Mouse (Mus musculus): ENCODE measurements around the gene Habp2. TPM values are rescaled to one million over a fixed set of nuclear protein-coding genes. Genes with fewer than 3 reads are reported as not detected.
A peak's percentile ranks its signal among the peaks of the same experiment; 100 is the strongest.

Gene Habp2
- not detected in 2 replicates for polyA plus RNA-seq (2014; fragmentation: Nextera tagmentation; extraction: Ambion mirVana)

DNA sequence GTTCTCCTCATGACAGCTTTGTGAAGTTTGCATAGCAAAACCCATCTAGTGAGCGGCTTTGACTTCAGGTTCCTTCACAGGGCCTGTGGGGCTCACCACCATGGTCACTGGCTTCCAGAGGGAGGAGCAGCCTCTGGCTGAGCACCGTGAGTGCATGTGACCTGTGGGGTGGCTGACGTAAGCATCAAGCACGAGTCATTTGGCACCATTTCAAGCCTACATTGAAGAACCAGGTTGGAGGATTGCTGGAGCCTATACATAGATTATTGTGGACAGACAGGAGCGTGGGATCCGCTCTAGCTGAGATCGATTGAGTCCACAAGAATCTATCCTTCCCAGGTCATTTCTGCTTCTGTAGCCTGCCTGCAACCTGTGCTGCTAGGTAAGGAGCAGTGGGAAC lies at the start of gene Habp2:
Gene Habp2 (plus strand): TSS at position 272 of the 400 bp plus-strand sequence.
- no peaks in the 10 kb centered on the region for H3K9me3 ChIP-seq (ENCODE audit: control insufficient read depth, low read length)
- no peaks in the 10 kb centered on the region for H3K36me3 ChIP-seq (replicated peaks; ENCODE audit: control insufficient read depth, insufficient read depth)
- H3K4me1 ChIP-seq (replicated peaks; ENCODE audit: control insufficient read depth, insufficient read depth, low read length), result peaks cover 3% of the 10 kb centered on the region; the same call in 1 of the 2 replicates
- no peak within 1 kb of the TSS for H3K4me3 ChIP-seq (replicated peaks; ENCODE audit: low read length)
- ATAC-seq (ENCODE audit: low FRiP score) (no peak), DNase-seq (ENCODE audit: low spot score) (no peak)
- H3K27ac ChIP-seq, result no peak within 1 kb of the TSS
- no peak within 1 kb of the TSS for H3K9ac ChIP-seq
- H3K4me2 ChIP-seq (replicated peaks), result no peak within 1 kb of the TSS
- H3K27me3 ChIP-seq (ENCODE audit: control insufficient read depth, insufficient read depth, low read length), result no peaks in the 10 kb centered on the region
- WGBS, result 81% methylated on average over 7 of the region's 7 CpGs

DNA sequence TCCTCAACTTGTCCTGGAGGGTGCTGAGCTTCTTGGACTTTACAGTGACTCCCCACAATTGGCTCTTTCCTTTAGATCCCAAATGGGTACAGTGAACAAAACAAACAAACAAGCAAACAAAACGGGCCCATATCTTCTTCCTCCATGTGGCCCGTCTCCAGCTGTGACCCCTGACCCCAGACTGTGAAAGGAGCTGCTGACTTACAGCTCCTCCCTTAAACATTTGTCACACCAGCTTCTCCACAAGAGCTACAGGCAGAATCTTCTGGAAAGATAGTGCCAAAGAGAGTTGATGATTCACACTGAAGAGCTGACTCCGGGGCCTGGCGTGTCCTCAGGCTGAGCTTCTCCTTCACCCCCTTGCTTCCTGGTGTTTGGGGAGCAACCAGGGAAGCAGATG lies 48.4 kb upstream of the Habp2 start:
- Histone ChIP-seq H3K4me2 (replicated peaks) (no peak overlapping the region), H3K9ac (no peak overlapping the region), H3K4me1 (replicated peaks; ENCODE audit: control insufficient read depth, insufficient read depth, low read length) (no peaks in the 10 kb centered on the region), H3K27me3 (ENCODE audit: control insufficient read depth, insufficient read depth, low read length) (no peaks in the 10 kb centered on the region), H3K4me3 (replicated peaks; ENCODE audit: low read length) (no peak overlapping the region), H3K9me3 (ENCODE audit: control insufficient read depth, low read length) (no peaks in the 10 kb centered on the region), H3K36me3 (replicated peaks; ENCODE audit: control insufficient read depth, insufficient read depth) (no peaks in the 10 kb centered on the region), H3K27ac (no peak overlapping the region)
- DNase-seq (ENCODE audit: low spot score) (no peak), ATAC-seq (ENCODE audit: low FRiP score) (no peak)
- 69% methylated on average over 4 of the region's 4 CpGs for WGBS

DNA sequence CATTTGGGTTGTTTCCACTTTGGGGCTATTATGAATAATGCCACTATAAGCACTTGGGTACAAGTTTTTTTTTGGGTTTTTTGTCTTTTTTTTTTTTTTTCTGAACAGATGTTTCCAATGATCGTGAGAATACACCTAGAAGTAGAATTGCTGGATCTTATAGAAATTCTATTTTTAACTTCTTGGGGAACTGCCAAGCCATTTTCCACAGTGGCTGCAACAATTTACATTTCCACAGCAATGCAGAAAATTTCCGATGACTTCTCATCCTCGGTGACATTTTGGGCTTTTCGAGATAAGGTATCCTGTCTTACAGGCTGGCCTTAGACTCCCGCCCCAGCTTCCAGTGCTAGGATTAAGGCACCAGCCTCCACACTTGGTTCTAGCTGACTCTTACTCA lies 41.7 kb upstream of the Habp2 start:
- ATAC-seq (ENCODE audit: low FRiP score), result no peak

DNA sequence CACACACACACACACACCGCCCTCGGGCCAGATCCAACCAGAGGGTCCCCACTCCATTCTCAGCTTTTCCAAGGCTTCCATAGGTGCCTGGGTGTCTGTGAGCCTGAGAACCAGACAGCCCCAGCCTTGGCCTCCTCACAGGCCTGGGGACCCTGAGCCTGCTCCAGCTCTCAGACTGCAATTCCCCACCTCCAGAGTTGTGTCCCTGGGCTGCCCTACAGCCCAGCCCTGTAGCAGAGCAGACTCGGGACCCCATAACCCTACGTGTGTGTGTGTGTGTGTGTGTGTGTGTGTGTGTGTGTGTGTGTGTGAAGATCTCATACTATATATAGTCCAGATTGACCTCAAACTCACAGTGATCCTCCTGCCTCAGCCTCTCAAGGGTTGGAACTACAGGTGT lies 34.1 kb upstream of the Habp2 start:
- ATAC-seq (ENCODE audit: low FRiP score) (no peak), DNase-seq (ENCODE audit: low spot score) (no peak)
- no peak overlapping the region for H3K4me3 ChIP-seq (replicated peaks; ENCODE audit: low read length)
- H3K36me3 ChIP-seq (replicated peaks; ENCODE audit: control insufficient read depth, insufficient read depth), result no peaks in the 10 kb centered on the region
- H3K4me1 ChIP-seq (replicated peaks; ENCODE audit: control insufficient read depth, insufficient read depth, low read length), result no peaks in the 10 kb centered on the region
- H3K27me3 ChIP-seq (ENCODE audit: control insufficient read depth, insufficient read depth, low read length), result no peaks in the 10 kb centered on the region
- no peak overlapping the region for H3K27ac ChIP-seq
- no peaks in the 10 kb centered on the region for H3K9me3 ChIP-seq (ENCODE audit: control insufficient read depth, low read length)
- no peak overlapping the region for H3K9ac ChIP-seq
- H3K4me2 ChIP-seq (replicated peaks), result no peak overlapping the region
- 87% methylated on average over 4 of the region's 4 CpGs for WGBS

More for the DNA sequence above, 41.7 kb upstream of the Habp2 start:
- H3K36me3 ChIP-seq (replicated peaks; ENCODE audit: control insufficient read depth, insufficient read depth), result no peaks in the 10 kb centered on the region
- 0 out of 2 replicates have a peak, but pooled peaks cover 6% of the 10 kb centered on the region for H3K9me3 ChIP-seq (ENCODE audit: control insufficient read depth, low read length)
- WGBS, result 88% methylated on average over 5 of the region's 5 CpGs
- H3K4me3 ChIP-seq (replicated peaks; ENCODE audit: low read length), result no peak overlapping the region
- H3K27ac ChIP-seq, result no peak overlapping the region
- no peak for DNase-seq (ENCODE audit: low spot score)
- H3K9ac ChIP-seq, result no peak overlapping the region
- H3K4me2 ChIP-seq (replicated peaks), result no peak overlapping the region
- no peaks in the 10 kb centered on the region for H3K27me3 ChIP-seq (ENCODE audit: control insufficient read depth, insufficient read depth, low read length)
- H3K4me1 ChIP-seq (replicated peaks; ENCODE audit: control insufficient read depth, insufficient read depth, low read length), result no peaks in the 10 kb centered on the region

DNA sequence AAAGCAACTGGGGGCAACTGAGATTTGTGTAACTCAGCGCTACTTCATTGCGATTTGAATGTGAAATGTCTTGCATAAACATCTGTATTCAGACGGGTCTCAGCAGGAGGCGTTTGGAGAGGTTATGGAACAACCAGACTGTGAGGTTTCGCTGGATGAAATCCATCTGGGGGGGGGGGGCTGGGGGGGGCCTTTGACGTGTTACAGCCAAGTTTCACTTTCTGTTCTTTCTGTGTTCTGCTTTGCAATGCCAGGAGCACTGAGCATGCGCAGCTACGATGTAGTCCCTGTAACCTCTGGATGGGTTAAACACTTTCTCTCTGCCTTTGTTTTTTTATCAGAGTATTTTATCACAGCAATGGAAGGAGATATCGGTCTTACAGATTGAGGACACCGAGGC lies 33.7 kb upstream of the Habp2 start:
- no peak for DNase-seq (ENCODE audit: low spot score)
- no peak overlapping the region for H3K4me2 ChIP-seq (replicated peaks)
- H3K36me3 ChIP-seq (replicated peaks; ENCODE audit: control insufficient read depth, insufficient read depth), result no peaks in the 10 kb centered on the region
- ATAC-seq (ENCODE audit: low FRiP score), result no peak
- no peak overlapping the region for H3K27ac ChIP-seq
- no peaks in the 10 kb centered on the region for H3K9me3 ChIP-seq (ENCODE audit: control insufficient read depth, low read length)
- H3K4me1 ChIP-seq (replicated peaks; ENCODE audit: control insufficient read depth, insufficient read depth, low read length), result no peaks in the 10 kb centered on the region
- H3K9ac ChIP-seq, result no peak overlapping the region
- H3K27me3 ChIP-seq (ENCODE audit: control insufficient read depth, insufficient read depth, low read length), result no peaks in the 10 kb centered on the region
- no peak overlapping the region for H3K4me3 ChIP-seq (replicated peaks; ENCODE audit: low read length)
- 77% methylated on average over 10 of the region's 10 CpGs for WGBS

DNA sequence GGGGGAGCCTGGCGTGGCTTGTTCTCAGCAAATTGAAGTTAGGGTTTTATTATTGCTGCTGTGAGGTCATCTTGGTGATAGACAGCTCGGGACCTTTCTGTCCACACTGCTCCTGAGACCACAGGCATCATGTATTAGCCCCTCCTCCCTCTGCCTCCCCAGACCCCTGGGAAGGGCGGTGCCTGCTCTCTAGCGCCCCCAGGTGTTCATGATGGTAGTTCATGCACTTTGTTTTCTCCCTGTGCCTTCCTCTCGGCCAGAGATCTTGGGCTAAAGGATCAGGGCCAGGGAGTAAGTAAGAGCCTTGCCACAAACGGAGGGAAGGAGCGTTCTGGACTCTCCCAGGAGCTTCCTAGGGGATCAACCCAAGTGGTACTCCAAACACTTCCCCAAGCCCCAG lies 32.2 kb upstream of the Habp2 start:
- Histone ChIP-seq H3K9ac (no peak overlapping the region), H3K4me1 (replicated peaks; ENCODE audit: control insufficient read depth, insufficient read depth, low read length) (no peaks in the 10 kb centered on the region), H3K27ac (no peak overlapping the region), H3K4me2 (replicated peaks) (no peak overlapping the region), H3K4me3 (replicated peaks; ENCODE audit: low read length) (no peak overlapping the region), H3K9me3 (ENCODE audit: control insufficient read depth, low read length) (no peaks in the 10 kb centered on the region), H3K27me3 (ENCODE audit: control insufficient read depth, insufficient read depth, low read length) (no peaks in the 10 kb centered on the region), H3K36me3 (replicated peaks; ENCODE audit: control insufficient read depth, insufficient read depth) (no peaks in the 10 kb centered on the region)
- 44% methylated on average over 7 of the region's 7 CpGs for WGBS
- no peak for ATAC-seq (ENCODE audit: low FRiP score)
- DNase-seq (ENCODE audit: low spot score), result no peak

DNA sequence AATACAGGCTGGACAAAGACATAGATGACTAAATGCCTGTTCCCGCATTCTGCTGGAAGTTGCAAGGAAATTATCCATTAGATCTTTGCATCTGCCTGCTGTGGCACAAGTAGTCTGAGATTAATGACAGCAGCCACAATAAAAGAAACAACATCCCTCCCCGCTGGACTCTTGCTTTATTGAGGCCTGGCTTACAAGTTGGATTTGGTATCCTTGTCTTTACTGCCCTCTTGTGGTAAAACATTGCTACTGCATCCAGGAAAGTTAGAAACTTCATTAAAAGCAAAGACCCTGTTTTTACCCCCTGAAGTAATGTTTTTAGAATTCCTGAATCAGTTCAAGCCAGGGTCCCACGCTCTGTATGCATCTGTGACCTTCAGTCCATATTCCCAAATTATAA lies 31.4 kb upstream of the Habp2 start:
- H3K4me2 ChIP-seq (replicated peaks), result no peak overlapping the region
- 21% methylated on average over 3 of the region's 3 CpGs for WGBS
- no peak overlapping the region for H3K4me3 ChIP-seq (replicated peaks; ENCODE audit: low read length)
- H3K9me3 ChIP-seq (ENCODE audit: control insufficient read depth, low read length), result no peaks in the 10 kb centered on the region
- H3K27ac ChIP-seq, result no peak overlapping the region
- no peaks in the 10 kb centered on the region for H3K27me3 ChIP-seq (ENCODE audit: control insufficient read depth, insufficient read depth, low read length)
- peak; percentile 88 for DNase-seq (ENCODE audit: low spot score)
- H3K9ac ChIP-seq, result no peak overlapping the region
- no peaks in the 10 kb centered on the region for H3K4me1 ChIP-seq (replicated peaks; ENCODE audit: control insufficient read depth, insufficient read depth, low read length)
- ATAC-seq (ENCODE audit: low FRiP score), result no peak
- H3K36me3 ChIP-seq (replicated peaks; ENCODE audit: control insufficient read depth, insufficient read depth), result no peaks in the 10 kb centered on the region

DNA sequence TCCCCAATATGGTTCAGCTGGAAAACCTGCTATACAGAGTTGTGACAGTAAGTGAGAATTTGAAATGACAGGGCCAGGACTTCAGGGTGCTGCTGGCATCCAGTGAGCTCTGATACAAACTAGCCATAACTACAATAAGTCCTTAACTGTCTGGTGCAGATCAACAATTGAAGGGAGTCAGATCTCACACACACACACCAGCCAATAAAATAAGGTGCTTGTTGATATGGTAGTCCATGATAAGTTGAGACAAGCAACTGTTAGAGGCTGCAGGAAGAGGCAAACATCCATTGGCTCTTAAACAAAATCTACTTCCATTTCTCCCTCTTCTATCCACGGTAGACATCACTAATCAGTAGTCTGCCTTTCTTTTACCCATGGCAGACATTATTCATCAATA lies 30.7 kb upstream of the Habp2 start:
- H3K27me3 ChIP-seq (ENCODE audit: control insufficient read depth, insufficient read depth, low read length), result no peaks in the 10 kb centered on the region
- H3K36me3 ChIP-seq (replicated peaks; ENCODE audit: control insufficient read depth, insufficient read depth), result no peaks in the 10 kb centered on the region
- H3K9ac ChIP-seq, result no peak overlapping the region
- no peaks in the 10 kb centered on the region for H3K9me3 ChIP-seq (ENCODE audit: control insufficient read depth, low read length)
- no peak overlapping the region for H3K4me3 ChIP-seq (replicated peaks; ENCODE audit: low read length)
- WGBS, result 50% methylated on average over 1 of the region's 1 CpGs
- no peak for DNase-seq (ENCODE audit: low spot score)
- no peaks in the 10 kb centered on the region for H3K4me1 ChIP-seq (replicated peaks; ENCODE audit: control insufficient read depth, insufficient read depth, low read length)
- no peak for ATAC-seq (ENCODE audit: low FRiP score)
- H3K27ac ChIP-seq, result no peak overlapping the region
- H3K4me2 ChIP-seq (replicated peaks), result no peak overlapping the region

DNA sequence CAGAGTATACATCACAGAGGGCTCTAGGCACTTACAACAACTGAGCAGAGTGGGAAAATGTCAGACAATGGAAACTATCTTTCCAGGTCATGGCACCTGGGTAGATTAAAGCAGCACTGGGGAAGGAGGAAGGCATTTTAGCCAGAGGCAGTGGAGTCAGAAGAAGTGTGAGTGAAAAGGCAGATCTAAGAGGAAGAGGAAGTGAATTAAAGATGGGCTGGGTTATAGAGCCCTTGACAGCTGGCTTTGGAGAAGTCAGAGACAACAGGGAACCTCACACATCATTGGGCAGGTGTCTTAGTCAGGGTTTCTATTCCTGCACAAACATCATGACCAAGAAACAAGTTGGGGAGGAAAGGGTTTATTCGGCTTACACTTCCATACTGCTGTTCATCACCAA lies 30.2 kb upstream of the Habp2 start:
- Histone ChIP-seq H3K9me3 (ENCODE audit: control insufficient read depth, low read length) (no peaks in the 10 kb centered on the region), H3K27me3 (ENCODE audit: control insufficient read depth, insufficient read depth, low read length) (no peaks in the 10 kb centered on the region), H3K36me3 (replicated peaks; ENCODE audit: control insufficient read depth, insufficient read depth) (no peaks in the 10 kb centered on the region), H3K27ac (no peak overlapping the region), H3K4me1 (replicated peaks; ENCODE audit: control insufficient read depth, insufficient read depth, low read length) (no peaks in the 10 kb centered on the region), H3K4me3 (replicated peaks; ENCODE audit: low read length) (no peak overlapping the region), H3K4me2 (replicated peaks) (no peak overlapping the region), H3K9ac (no peak overlapping the region)
- ATAC-seq (ENCODE audit: low FRiP score) (no peak), DNase-seq (ENCODE audit: low spot score) (no peak)
- WGBS, result 88% methylated on average over 1 of the region's 1 CpGs

DNA sequence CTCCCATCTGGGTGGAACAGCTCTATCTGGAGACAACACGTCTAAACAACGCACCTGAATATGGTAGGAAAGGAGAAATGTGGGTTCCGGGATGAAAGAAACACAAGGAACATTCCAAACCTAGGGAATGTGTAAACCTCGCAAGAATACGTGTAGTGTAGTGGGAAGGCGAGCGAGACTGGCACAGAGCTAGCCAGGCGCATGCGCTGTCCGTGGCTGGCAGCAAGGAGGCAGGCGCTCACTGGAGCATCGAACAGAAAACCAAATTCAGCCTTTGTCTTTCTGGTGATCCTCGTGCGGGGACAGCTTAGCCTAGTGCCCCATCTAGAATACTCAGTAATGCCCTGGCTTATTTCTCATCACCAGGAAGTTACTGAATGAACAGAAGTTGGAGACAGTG lies 23.2 kb upstream of the Habp2 start:
- H3K27me3 ChIP-seq (ENCODE audit: control insufficient read depth, insufficient read depth, low read length), result no peaks in the 10 kb centered on the region
- DNase-seq (ENCODE audit: low spot score) (peak; percentile 31), ATAC-seq (ENCODE audit: low FRiP score) (no peak)
- WGBS, result 78% methylated on average over 14 of the region's 14 CpGs
- no peaks in the 10 kb centered on the region for H3K9me3 ChIP-seq (ENCODE audit: control insufficient read depth, low read length)
- H3K36me3 ChIP-seq (replicated peaks; ENCODE audit: control insufficient read depth, insufficient read depth), result no peaks in the 10 kb centered on the region
- no peak overlapping the region for H3K9ac ChIP-seq
- no peak overlapping the region for H3K4me2 ChIP-seq (replicated peaks)
- no peak overlapping the region for H3K27ac ChIP-seq
- H3K4me3 ChIP-seq (replicated peaks; ENCODE audit: low read length), result no peak overlapping the region
- H3K4me1 ChIP-seq (replicated peaks; ENCODE audit: control insufficient read depth, insufficient read depth, low read length), result no peaks in the 10 kb centered on the region

All from hindbrain, embryonic 14.5 days (tissue).